Mouse (Mus musculus): ENCODE measurements around the gene Vstm4. TPM values are rescaled to one million over a fixed set of nuclear protein-coding genes. Genes with fewer than 3 reads are reported as not detected.

Vstm4 gene
- polyA plus RNA-seq, 1 experiment from 2014 or later = 52.5 TPM

- no peak overlapping the region for H3K4me2 ChIP-seq
- TF ChIP-seq CTCF (IDR thresholded peaks at IDR 0.05; ENCODE audit: low read depth) = no peak
- no peaks in the 10 kb centered on the region for H3K9me3 ChIP-seq (ENCODE audit: low read depth, low read length)
- H3K36me3 ChIP-seq (ENCODE audit: insufficient read depth) = no peaks in the 10 kb centered on the region
- H3K4me1 ChIP-seq (ENCODE audit: insufficient read depth) = 0 out of 2 replicates have a peak, but pooled peaks cover 4% of the 10 kb centered on the region
- ATAC-seq (ENCODE audit: insufficient read depth) (no peak), DNase-seq (no peak)
- no peak overlapping the region for H3K27ac ChIP-seq (ENCODE audit: low read depth)
- 74% methylated on average over 14 of the region's 14 CpGs for WGBS
- no peak overlapping the region for H3K9ac ChIP-seq
- H3K4me3 ChIP-seq (ENCODE audit: low read depth, low read length) = no peak overlapping the region
- H3K27me3 ChIP-seq (ENCODE audit: insufficient read depth, low read length) = no peaks in the 10 kb centered on the region
Measured at GRCm38 (mm10) chr14:32835181-32835580, 21.4 kb upstream of the Vstm4 start.

GRCm38 (mm10) chr14:32835596-32835995 is 21.0 kb upstream of the Vstm4 start:
- Histone ChIP-seq H3K27me3 (ENCODE audit: insufficient read depth, low read length) (no peaks in the 10 kb centered on the region), H3K9me3 (ENCODE audit: low read depth, low read length) (no peaks in the 10 kb centered on the region), H3K27ac (ENCODE audit: low read depth) (no peak overlapping the region), H3K36me3 (ENCODE audit: insufficient read depth) (no peaks in the 10 kb centered on the region), H3K4me2 (no peak overlapping the region), H3K4me3 (ENCODE audit: low read depth, low read length) (no peak overlapping the region), H3K4me1 (ENCODE audit: insufficient read depth) (0 out of 2 replicates have a peak, but pooled peaks cover 4% of the 10 kb centered on the region), H3K9ac (no peak overlapping the region)
- no peak for TF ChIP-seq CTCF (IDR thresholded peaks at IDR 0.05; ENCODE audit: low read depth)
- WGBS = 85% methylated on average over 14 of the region's 14 CpGs
- ATAC-seq (ENCODE audit: insufficient read depth) = no peak
- DNase-seq = no peak

- no peak overlapping the region for H3K4me3 ChIP-seq (ENCODE audit: low read depth, low read length)
- H3K27ac ChIP-seq (ENCODE audit: low read depth) = no peak overlapping the region
- H3K4me1 ChIP-seq (ENCODE audit: insufficient read depth) = 0 out of 2 replicates have a peak, but pooled peaks cover 4% of the 10 kb centered on the region
- 87% methylated on average over 11 of the region's 11 CpGs for WGBS
- H3K9me3 ChIP-seq (ENCODE audit: low read depth, low read length) = no peaks in the 10 kb centered on the region
- H3K9ac ChIP-seq = no peak overlapping the region
- no peak for DNase-seq
- H3K4me2 ChIP-seq = no peak overlapping the region
- no peaks in the 10 kb centered on the region for H3K36me3 ChIP-seq (ENCODE audit: insufficient read depth)
- no peak for ATAC-seq (ENCODE audit: insufficient read depth)
- no peak for TF ChIP-seq CTCF (IDR thresholded peaks at IDR 0.05; ENCODE audit: low read depth)
- no peaks in the 10 kb centered on the region for H3K27me3 ChIP-seq (ENCODE audit: insufficient read depth, low read length)
Measured at GRCm38 (mm10) chr14:32836191-32836590, 20.4 kb upstream of the Vstm4 start.

- DNase-seq (no peak), ATAC-seq (ENCODE audit: insufficient read depth) (no peak)
- no peak for TF ChIP-seq CTCF (IDR thresholded peaks at IDR 0.05; ENCODE audit: low read depth)
- no peaks in the 10 kb centered on the region for H3K4me1 ChIP-seq (ENCODE audit: insufficient read depth)
- no peaks in the 10 kb centered on the region for H3K36me3 ChIP-seq (ENCODE audit: insufficient read depth)
- H3K4me2 ChIP-seq = no peak overlapping the region
- H3K27ac ChIP-seq (ENCODE audit: low read depth) = no peak overlapping the region
- no peak overlapping the region for H3K9ac ChIP-seq
- H3K27me3 ChIP-seq (ENCODE audit: insufficient read depth, low read length) = no peaks in the 10 kb centered on the region
- H3K9me3 ChIP-seq (ENCODE audit: low read depth, low read length) = no peaks in the 10 kb centered on the region
- H3K4me3 ChIP-seq (ENCODE audit: low read depth, low read length) = no peak overlapping the region
Measured at GRCm38 (mm10) chr14:32842052-32842451, 14.5 kb upstream of the Vstm4 start.

GRCm38 (mm10) chr14:32854059-32854458 is 2.5 kb upstream of the Vstm4 start:
- H3K36me3 ChIP-seq (ENCODE audit: insufficient read depth) = no peaks in the 10 kb centered on the region
- peaks cover 8% of the 10 kb centered on the region; the same call in 1 of the 2 replicates for H3K4me1 ChIP-seq (ENCODE audit: insufficient read depth)
- no peaks in the 10 kb centered on the region for H3K9me3 ChIP-seq (ENCODE audit: low read depth, low read length)
- no peak overlapping the region for H3K9ac ChIP-seq
- H3K4me2 ChIP-seq = no peak overlapping the region
- H3K27ac ChIP-seq (ENCODE audit: low read depth) = no peak overlapping the region
- no peak overlapping the region for H3K4me3 ChIP-seq (ENCODE audit: low read depth, low read length)
- no peaks in the 10 kb centered on the region for H3K27me3 ChIP-seq (ENCODE audit: insufficient read depth, low read length)
- no peak for ATAC-seq (ENCODE audit: insufficient read depth)
- TF ChIP-seq CTCF (IDR thresholded peaks at IDR 0.05; ENCODE audit: low read depth) = no peak
- DNase-seq = no peak
- WGBS = 79% methylated on average over 4 of the region's 4 CpGs

- Histone ChIP-seq H3K4me1 (ENCODE audit: insufficient read depth) (peaks cover 26% of the 10 kb centered on the region), H3K9ac (peak overlapping the region; percentile 74; the same call in 1 of the 2 replicates), H3K36me3 (ENCODE audit: insufficient read depth) (no peaks in the 10 kb centered on the region), H3K27me3 (ENCODE audit: insufficient read depth, low read length) (no peaks in the 10 kb centered on the region), H3K27ac (ENCODE audit: low read depth) (peak overlapping the region; percentile 88), H3K9me3 (ENCODE audit: low read depth, low read length) (no peaks in the 10 kb centered on the region), H3K4me2 (peak overlapping the region; percentile 69), H3K4me3 (ENCODE audit: low read depth, low read length) (peak overlapping the region; percentile 55)
- ATAC-seq (ENCODE audit: insufficient read depth) = no peak
- whole genome bisulfite sequencing = 24% methylated on average over 5 of the region's 5 CpGs
- DNase-seq = no peak
- TF ChIP-seq CTCF (IDR thresholded peaks at IDR 0.05; ENCODE audit: low read depth) = no peak
Measured at GRCm38 (mm10) chr14:32856246-32856645, 310 bp upstream of the Vstm4 start.

GRCm38 (mm10) chr14:32858361-32858760 is 1.8 kb downstream of the Vstm4 start:
- DNase-seq (no peak), ATAC-seq (ENCODE audit: insufficient read depth) (no peak)
- no peak overlapping the region for H3K4me3 ChIP-seq (ENCODE audit: low read depth, low read length)
- peaks cover under 1% of the 10 kb centered on the region; the same call in 1 of the 2 replicates for H3K36me3 ChIP-seq (ENCODE audit: insufficient read depth)
- TF ChIP-seq CTCF (IDR thresholded peaks at IDR 0.05; ENCODE audit: low read depth) = no peak
- H3K4me2 ChIP-seq = peak overlapping the region; percentile 69
- peaks cover 33% of the 10 kb centered on the region for H3K4me1 ChIP-seq (ENCODE audit: insufficient read depth)
- H3K9me3 ChIP-seq (ENCODE audit: low read depth, low read length) = no peaks in the 10 kb centered on the region
- no peak overlapping the region for H3K9ac ChIP-seq
- WGBS = 88% methylated on average over 10 of the region's 10 CpGs
- no peaks in the 10 kb centered on the region for H3K27me3 ChIP-seq (ENCODE audit: insufficient read depth, low read length)
- no peak overlapping the region for H3K27ac ChIP-seq (ENCODE audit: low read depth)

Data from lung, embryonic 14.5 days (tissue).